Mouse (Mus musculus) layer of hippocampus, adult 18-20 months (tissue): ENCODE results near the gene Stx1b. TPM values are rescaled to one million over a fixed set of nuclear protein-coding genes. Genes with fewer than 3 reads are reported as not detected.

Experiments used
- total RNA-seq, 2 experiments: library from RNA; stranded (reverse); gene quantifications; 2 replicates each; pipeline ENCODE4 v1.2.3; 2021

Gene Stx1b
- total RNA-seq, 2 experiments from 2014 or later: 335 to 338 TPM

Other genes with a start within 250 kb of the Stx1b start
- gene Ccdc189, start 236.0 kb downstream of the Stx1b start, total RNA-seq: 10 to 100 TPM in 1 of 2 experiments, 1 to 10 TPM in 1; 9.5 to 10.4 TPM
- gene Rnf40, start 235.8 kb downstream of the Stx1b start, total RNA-seq: 10 to 100 TPM; 67.4 to 67.9 TPM
- gene Zfp629, start 208.8 kb downstream of the Stx1b start, total RNA-seq: 10 to 100 TPM; 20.1 to 21.6 TPM
- 10 to 100 TPM; 34.4 to 34.6 TPM for gene Bcl7c, start 115.6 kb downstream of the Stx1b start, total RNA-seq
- 1 to 10 TPM; 3.5 to 4.6 TPM for gene Ctf1, start 111.8 kb downstream of the Stx1b start, total RNA-seq
- not detected for gene Ctf2, start 92.4 kb downstream of the Stx1b start, total RNA-seq
- 10 to 100 TPM; 59.2 to 59.7 TPM for gene Fbxl19, start 80.0 kb downstream of the Stx1b start, total RNA-seq
- 10 to 100 TPM; 25.9 to 29.3 TPM for gene Orai3, start 54.7 kb downstream of the Stx1b start, total RNA-seq
- 10 to 100 TPM; 35.4 to 44.6 TPM for gene Setd1a, start 47.9 kb downstream of the Stx1b start, total RNA-seq
- gene Gm49388, start 38.9 kb downstream of the Stx1b start, total RNA-seq: 1 to 10 TPM; 4.1 to 5.2 TPM
- 1 to 10 TPM; 6.3 to 7.8 TPM for gene Hsd3b7, start 23.9 kb downstream of the Stx1b start, total RNA-seq
- 10 to 100 TPM; 65.6 to 68.6 TPM for gene Stx4a, start 255 bp downstream of the Stx1b start, total RNA-seq
- 10 to 100 TPM; 34.6 to 35.9 TPM for gene Zfp646, start 51.7 kb upstream of the Stx1b start, total RNA-seq
- gene Zfp668, start 52.3 kb upstream of the Stx1b start, total RNA-seq: 10 to 100 TPM; 20.9 to 25.7 TPM
- 1 to 10 TPM; 2.8 to 3.3 TPM for gene Prss53, start 66.4 kb upstream of the Stx1b start, total RNA-seq
- gene Gm21974, start 70.9 kb upstream of the Stx1b start, total RNA-seq: not detected
- gene Vkorc1, start 71.1 kb upstream of the Stx1b start, total RNA-seq: 10 to 100 TPM; 22.9 to 30.8 TPM
- 10 to 100 TPM; 41.4 to 42.4 TPM for gene Bckdk, start 79.5 kb upstream of the Stx1b start, total RNA-seq
- gene Kat8, start 88.0 kb upstream of the Stx1b start, total RNA-seq: 10 to 100 TPM; 29.8 to 30.9 TPM
- gene Prss8, start 105.6 kb upstream of the Stx1b start, total RNA-seq: under 1 TPM; 0.25 to 0.46 TPM
- 10 to 100 TPM; 10.3 to 10.5 TPM for gene Prss36, start 122.2 kb upstream of the Stx1b start, total RNA-seq
- gene Fus, start 142.9 kb upstream of the Stx1b start, total RNA-seq: 100 to 1,000 TPM; 279 to 285 TPM
- 1 to 10 TPM; 2.1 to 3.2 TPM for gene Pycard, start 169.3 kb upstream of the Stx1b start, total RNA-seq
- gene Trim72, start 179.4 kb upstream of the Stx1b start, total RNA-seq: under 1 TPM; 0.32 to 0.58 TPM
- gene Itgam, start 238.1 kb upstream of the Stx1b start, total RNA-seq: 10 to 100 TPM; 11.0 to 11.2 TPM
- under 1 TPM in 1 of 2 experiments, not detected in 1; 0.25 TPM for gene Gm49368, start 238.1 kb upstream of the Stx1b start, total RNA-seq